Mouse (Mus musculus): ENCODE measurements at regions not wholly inside any gene's neighbourhood (a gene's known extent, or its start where the extent isn't known, plus 50 kb on each side); places are given as distances from the start of the nearest gene placed in this dataset.
A peak's percentile ranks its signal among the peaks of the same experiment; 100 is the strongest.

DNA sequence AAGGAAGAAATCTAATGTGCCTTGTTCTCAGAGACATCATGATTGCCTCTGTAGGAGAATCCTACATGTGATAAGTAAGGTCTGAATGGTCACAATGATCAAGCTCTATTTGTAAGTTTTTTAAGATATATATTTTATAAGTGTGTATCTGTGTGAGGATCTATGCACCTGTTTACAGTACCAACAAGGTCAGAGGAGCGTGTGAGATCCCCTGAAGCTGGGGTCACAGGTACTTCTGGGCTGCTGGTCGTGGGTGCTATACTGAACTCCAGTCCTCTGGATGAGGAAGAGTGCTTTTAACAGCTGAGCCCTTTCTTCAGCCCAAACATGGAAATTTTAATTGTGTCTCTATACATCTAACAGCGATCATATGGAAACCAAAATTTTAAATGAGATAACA, 181.1 kb upstream of the Topaz1 start:
- DNase-seq (ENCODE audit: low read depth, low spot score), result no peak

- no peak for DNase-seq (ENCODE audit: low read depth, low spot score)
Measured at GRCm38 (mm10) chr9:122568691-122569441, 178.3 kb upstream of the Topaz1 start.

- no peak for DNase-seq (ENCODE audit: low read depth, low spot score)
Measured at GRCm38 (mm10) chr9:122569511-122570455, 177.4 kb upstream of the Topaz1 start.

GRCm38 (mm10) chr9:122571001-122571400, 176.1 kb upstream of the Topaz1 start:
- DNase-seq (ENCODE audit: low read depth, low spot score), result no peak

- no peak for DNase-seq (ENCODE audit: low read depth, low spot score)
Measured at GRCm38 (mm10) chr9:122571402-122572059, 175.6 kb upstream of the Topaz1 start.

DNA sequence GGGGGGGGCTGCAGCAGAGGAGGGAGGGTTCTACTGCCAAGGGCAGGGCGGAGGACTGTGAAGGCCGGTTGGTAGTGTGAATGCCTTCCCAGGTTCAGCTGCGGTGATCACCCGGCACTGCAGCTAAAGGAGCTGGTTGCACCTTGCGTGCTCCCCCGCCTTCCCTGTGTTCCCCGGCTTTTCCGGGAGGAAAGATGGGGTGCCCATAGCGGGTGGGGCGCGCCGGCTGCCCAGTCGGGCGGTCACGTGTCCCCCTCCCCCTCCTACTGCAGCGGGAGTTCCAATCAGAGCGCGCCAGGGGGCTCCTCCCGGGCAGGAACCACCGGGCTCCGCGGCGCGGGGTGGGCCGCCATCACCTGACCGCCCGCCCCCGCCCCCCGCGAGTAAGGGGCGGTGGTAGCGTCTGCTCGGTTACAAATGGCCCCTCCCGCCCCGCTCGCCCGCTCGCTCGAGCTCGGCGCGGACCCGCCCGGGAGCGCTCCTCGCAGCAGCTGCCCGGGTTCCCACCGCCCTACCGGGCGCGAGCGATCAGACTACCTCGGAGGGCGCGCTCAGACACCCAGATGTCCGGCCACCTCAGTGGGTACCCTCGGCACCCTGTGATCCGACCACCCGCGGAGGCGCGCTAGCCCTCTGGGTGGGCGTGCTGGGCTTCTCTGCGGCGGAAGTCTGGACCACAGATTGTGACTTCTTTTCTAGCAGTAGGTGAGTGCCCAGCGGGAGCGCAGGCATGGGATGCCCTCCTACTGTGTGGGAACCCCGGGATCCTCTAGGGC, 174.9 kb upstream of the Topaz1 start:
- DNase-seq (ENCODE audit: low read depth, low spot score), result no peak

DNA sequence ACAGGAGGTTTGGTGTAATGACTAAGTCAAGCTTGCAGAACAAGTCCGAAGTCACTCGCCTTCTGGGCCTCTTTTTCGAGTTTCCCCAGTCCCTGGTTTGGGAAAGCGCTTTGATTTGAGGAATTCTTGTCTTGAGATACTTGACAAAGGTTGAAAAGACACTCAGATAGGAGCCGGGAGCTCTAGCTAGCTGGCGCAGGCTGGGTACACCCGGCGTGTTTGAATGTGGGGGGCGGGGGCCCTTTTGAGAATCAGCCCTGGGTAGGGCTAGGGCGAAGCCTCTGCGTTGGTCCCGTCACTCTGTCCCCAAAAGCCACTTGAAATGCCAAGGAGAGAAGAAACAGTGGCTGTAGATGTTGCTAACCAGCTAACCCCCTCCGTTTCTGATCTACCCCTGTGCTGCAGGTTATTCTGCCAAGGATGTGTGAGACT, 174.3 kb upstream of the Topaz1 start:
- DNase-seq (ENCODE audit: low read depth, low spot score), result no peak

GRCm38 (mm10) chr9:122585228-122585627, 161.9 kb upstream of the Topaz1 start:
- DNase-seq (ENCODE audit: low read depth, low spot score), result no peak

DNA sequence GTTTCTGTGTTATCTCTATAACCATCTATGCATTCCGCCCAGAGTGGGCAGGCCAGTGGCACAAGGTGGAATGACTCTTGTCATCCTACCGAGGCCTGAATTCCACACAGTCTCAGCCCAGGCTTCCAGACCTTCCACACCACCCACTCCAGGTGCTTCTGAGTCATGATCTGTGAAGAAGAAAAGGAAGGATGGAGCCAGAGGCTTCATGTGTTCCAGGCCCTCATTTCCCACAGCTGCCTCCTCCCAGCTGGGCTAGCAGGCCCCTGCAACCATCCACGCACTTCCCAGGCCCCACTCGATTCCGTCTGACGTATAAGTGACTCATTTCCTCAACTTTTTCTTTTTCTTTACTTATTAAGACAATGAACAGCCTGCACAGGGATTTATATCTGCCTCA, 160.7 kb upstream of the Topaz1 start:
- no peak for DNase-seq (ENCODE audit: low read depth, low spot score)

DNA sequence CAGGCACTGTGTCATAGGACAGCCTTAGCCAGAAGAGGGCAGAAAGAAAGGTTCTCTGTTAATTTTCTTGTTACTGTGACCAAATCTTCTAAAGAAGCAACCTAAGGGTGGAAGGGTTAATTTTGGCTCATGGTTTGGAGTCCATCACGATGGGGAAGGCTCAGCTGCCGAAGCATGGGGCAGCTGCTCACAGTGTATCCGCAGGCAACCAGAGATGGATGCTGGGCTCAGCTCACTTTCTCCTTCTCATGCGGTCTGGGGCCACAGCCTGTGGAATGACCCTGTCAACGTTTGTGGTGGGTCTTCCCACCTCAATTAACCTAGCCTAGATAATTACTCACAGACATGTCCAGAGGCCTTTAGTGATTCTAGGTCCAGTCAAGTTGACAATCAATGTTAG, 160.2 kb upstream of the Topaz1 start:
- DNase-seq (ENCODE audit: low read depth, low spot score), result no peak

DNA sequence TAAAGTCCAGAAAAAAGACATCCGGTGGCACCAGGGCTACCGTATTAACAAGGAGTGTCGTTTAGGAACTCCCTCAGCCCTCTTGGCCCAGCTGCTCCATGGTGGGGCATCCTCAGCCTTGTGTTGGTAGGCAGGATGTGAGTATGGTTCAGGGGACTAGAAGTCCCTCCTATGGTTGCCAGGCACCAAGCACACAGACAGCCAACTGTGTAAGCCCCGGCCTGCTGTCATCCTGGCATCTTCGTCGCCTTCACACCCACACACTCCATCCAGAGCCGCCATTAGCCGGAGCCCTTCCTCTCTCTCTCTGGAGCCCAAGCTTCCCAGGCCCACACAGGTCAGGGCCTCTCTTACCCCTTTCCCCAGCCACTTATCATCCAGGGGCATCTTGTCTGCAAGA, 158.9 kb upstream of the Topaz1 start:
- DNase-seq (ENCODE audit: low read depth, low spot score), result no peak

DNA sequence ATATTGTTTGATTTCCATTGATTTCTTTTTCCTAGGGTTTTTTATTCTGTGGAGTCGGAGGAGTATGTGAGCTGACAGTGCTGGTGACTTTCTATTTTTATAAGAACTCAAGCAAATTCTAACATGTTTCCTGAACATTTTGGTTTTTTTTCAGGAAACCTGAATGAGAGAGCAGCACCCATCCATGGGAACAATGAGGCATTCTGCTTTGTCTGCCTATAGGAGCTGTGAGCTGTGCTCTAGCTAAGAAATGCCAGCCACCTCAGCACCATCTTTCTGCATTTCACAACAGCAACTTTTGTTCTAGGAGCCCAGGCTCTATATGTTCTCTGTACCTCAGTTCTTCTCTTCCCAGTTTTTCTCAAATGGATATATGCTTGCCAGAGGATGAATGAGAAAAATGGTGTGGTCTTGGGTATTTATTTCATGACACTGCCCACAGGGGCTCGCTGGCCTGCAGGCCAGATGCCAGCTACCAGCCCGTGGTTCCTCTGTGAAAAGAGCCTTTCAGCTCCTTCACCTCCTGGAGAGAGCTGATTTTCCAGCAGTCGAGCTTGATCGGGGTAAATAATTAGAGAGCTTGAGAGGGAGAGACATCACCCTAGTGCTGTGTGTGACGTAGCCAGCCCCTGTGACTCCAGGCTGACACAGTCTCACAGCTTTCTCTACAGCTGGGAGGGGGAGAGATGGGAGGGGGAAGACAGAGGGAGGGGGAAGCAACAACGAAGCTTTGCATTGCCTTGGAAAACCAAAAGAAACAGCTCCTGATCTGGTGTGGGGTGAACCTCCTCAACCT, 154.1 kb upstream of the Topaz1 start:
- no peak for DNase-seq (ENCODE audit: low read depth, low spot score)

DNA sequence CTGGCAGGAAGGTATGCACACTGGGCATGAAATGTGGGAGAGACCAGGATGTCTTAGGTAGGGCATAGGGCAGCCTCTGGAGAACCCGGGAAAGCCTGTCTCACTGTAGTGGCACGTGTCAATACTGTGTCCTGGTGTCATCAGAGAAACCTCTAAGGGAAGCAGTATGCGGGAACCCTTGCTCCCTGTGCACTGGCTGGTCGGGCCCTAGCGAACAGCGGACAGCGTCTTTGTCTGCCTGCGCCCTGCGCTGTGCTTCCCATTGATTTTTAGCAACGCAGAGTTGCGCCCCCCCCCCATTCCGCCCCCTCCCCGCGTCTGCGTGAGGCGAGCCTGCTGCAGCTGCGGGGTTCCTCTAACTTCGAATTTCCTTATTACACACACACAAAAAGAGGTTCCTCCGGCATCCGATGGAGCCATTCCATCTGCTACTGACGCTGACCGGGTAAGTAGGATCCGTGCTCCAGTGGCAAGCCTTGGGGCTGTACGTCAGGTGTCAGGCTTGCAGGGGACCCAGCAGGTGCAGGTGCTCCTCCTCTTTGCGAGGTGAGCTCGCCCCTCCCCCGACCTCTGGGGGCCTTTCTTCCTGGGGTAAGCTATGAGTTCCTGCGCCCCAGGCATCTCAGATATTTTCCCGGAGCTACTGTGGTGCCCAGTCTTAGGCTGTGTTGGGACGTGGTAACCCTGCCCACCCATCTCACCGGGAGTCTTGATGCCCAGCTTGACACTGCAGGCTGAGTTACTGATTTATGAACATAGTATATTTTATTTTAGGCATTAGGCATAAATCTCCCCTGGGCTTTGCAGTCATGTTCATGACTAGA, 151.8 kb upstream of the Topaz1 start:
- no peak for DNase-seq (ENCODE audit: low read depth, low spot score)

GRCm38 (mm10) chr9:122603106-122603505, 144.0 kb upstream of the Topaz1 start:
- DNase-seq (ENCODE audit: low read depth, low spot score), result no peak

- no peak for DNase-seq (ENCODE audit: low read depth, low spot score)
Measured at GRCm38 (mm10) chr9:122609616-122610015, 137.5 kb upstream of the Topaz1 start.

DNA sequence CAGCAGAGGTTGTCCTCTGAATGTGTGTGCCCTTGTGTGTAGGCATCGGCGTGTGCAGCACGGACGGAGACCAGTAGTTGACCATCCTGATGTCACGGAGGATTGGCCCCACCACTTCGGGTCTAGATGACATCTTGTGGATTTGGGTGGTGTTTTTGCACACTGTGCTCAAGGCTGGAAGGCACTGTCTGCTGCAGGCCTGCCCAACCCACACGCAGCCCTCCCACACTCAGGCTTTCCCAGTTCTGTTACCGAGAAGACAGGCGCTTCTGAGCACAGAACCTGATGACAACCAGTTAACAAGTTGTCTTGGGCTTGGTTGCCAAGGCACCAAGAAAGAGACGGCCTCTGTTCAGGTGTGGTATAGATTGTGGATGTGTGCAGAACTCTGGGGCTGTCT, 136.2 kb upstream of the Topaz1 start:
- DNase-seq (ENCODE audit: low read depth, low spot score), result no peak

DNA sequence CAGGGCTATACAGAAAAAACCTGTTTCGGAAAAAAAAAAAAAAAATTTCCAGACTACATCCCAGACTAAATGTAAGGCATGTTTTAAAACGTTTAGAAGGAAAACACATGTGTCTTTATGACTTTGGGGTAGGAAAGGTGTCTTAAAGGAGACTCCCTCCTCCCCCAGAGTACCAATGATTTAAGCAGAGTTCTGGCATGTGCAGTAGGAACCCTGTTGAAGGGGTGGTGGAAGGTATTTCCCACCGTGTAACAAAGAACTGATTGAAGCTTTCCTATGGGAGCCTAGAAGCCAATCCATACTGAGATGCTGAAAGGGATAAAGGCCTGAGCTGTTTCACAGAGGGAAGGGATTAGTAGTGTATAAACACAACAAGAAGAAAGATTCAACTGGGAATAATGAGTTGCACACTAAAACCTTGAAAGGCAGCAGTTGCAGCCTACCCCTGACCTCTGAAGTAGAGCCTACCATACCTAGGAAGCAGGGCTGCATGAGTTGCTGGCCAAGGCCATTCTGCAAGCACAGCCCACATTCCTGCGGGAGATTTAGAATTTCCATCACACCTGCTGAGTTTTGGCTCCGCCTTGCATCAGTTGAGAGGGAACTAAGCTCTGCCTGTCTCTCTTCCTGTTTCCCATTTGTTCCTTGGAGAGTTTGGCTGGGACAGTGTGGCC, 132.4 kb upstream of the Topaz1 start:
- no peak for DNase-seq (ENCODE audit: low read depth, low spot score)

DNA sequence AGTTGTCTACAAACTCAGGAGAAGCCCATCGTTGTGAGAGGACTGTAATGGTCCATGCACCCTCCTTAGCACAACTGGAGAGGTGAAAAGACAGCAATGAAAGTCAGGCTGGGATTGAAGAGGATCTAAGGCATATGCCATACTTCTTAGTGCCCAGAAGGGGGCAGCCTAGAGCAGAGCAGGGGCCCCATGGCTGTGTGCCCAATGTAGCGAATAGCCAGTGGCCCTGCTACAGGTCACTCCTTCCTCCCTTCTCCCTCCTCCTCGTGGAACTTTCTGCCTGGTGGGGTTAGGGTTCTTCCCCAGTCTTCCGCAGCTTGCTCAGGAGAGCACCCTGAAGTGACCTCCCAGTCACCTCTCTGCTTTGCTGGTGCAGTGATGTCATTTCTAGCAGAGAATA, 131.8 kb upstream of the Topaz1 start:
- DNase-seq (ENCODE audit: low read depth, low spot score), result peak; percentile 24

DNA sequence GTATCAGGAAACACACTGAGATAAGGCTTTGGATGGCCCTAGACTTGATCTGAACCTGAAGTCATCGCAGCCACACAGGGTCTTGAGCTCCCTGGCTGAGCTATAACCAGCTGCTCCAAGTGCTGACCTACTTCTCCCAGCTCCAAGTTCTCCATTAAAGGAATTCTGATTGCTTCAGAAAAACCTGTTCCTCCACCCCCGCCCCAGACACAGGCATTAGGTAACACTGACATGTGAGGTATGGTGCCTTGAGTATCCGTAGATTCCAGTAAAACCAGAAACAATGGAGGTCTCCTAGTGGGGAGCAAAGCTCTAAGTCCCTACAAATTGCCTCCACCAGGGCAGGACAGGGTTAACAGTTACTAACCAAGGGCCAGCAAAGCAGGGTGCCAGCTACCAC, 129.4 kb upstream of the Topaz1 start:
- no peak for DNase-seq (ENCODE audit: low read depth, low spot score)
